Mouse (Mus musculus) ES-E14 (cell line): ENCODE measurements at regions not wholly inside any gene's neighbourhood (a gene's known extent, or its start where the extent isn't known, plus 50 kb on each side); places are given as distances from the start of the nearest gene placed in this dataset.

ENCODE experiments used
- CHD2 ChIP-seq: IDR thresholded peaks from 2 replicates; pipeline ENCODE4 v1.6.1; 2014; ENCODE audit warnings: mild to moderate bottlenecking, low read depth, low read length, inconsistent platforms
- ZC3H11A ChIP-seq: IDR thresholded peaks from 2 replicates; pipeline ENCODE4 v1.6.1; 2012; ENCODE audit warnings: low read depth, mild to moderate bottlenecking, inconsistent platforms, low read length, borderline replicate concordance

DNA sequence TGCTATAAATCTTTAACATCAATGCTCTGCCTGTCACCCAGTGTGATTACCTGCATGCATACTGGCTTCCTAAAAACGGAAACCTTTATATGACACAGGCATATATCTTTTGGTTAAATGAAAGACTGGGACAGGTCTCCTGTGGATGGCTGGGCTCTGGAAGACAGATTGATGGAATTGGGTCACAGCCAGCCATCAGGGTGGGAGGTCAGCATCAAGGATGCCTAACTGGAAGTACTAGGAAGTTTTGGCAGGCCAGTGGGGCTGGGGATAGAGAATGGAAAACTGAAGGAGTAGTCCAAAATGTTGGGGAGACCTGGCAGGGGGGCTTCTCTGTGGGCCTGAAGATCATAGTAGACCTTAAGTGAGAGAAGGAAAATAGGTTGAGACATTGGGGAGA lies 237.3 kb upstream of the Prickle1 start:
- TF ChIP-seq ZC3H11A (no peak), CHD2 (no peak)
